Mouse (Mus musculus) testis, adult 2 months (tissue): ENCODE results near the gene Cdk2ap2.

Experiments
- CTCF ChIP-seq: fragments of 200-500 bp; IDR thresholded peaks from 2 replicates; pipeline ENCODE4 v1.5.1; 2012; ENCODE audit warnings: low read depth, mild to moderate bottlenecking, inconsistent platforms, low read length, moderate library complexity; ENCODE audit not compliant: control insufficient read depth, insufficient read depth, insufficient replicate concordance
- POLR2A ChIP-seq: fragments of 200-500 bp; IDR thresholded peaks from 2 replicates; pipeline ENCODE4 v1.6.1; 2012; ENCODE audit warnings: low read depth, mild to moderate bottlenecking, inconsistent platforms, low read length, moderate library complexity; ENCODE audit not compliant: control insufficient read depth

GRCm38 (mm10) chr19:4136463-4136862 is 39.5 kb downstream of the Cdk2ap2 start:
- TF ChIP-seq POLR2A (no peak), CTCF (no peak)
